Mouse (Mus musculus) brain, embryonic 14.5 days (tissue): Measurements from ENCODE around the gene H2afy. TPM values are rescaled to one million over a fixed set of nuclear protein-coding genes. Genes with fewer than 3 reads are reported as not detected.

Experiments
- DNase-seq: peaks from one replicate; pipeline ENCODE4 v3.0.0-alpha.2; 2011; ENCODE audit warnings: low read depth
- CTCF ChIP-seq: fragments of 200-500 bp; IDR thresholded peaks from 2 replicates; pipeline ENCODE4 v1.5.1; 2012; ENCODE audit warnings: inconsistent platforms, mild to moderate bottlenecking, moderate library complexity, borderline replicate concordance; ENCODE audit not compliant: insufficient read depth, insufficient read length; ENCODE audit errors: extremely low read depth
- POLR2A ChIP-seq: fragments of 200-500 bp; IDR thresholded peaks from 2 replicates; pipeline ENCODE4 v1.6.1; 2012; ENCODE audit warnings: mild to moderate bottlenecking, inconsistent platforms, borderline replicate concordance; ENCODE audit not compliant: poor library complexity, insufficient read depth, insufficient read length, severe bottlenecking; ENCODE audit errors: extremely low read depth
- polyA plus RNA-seq: library from polyadenylated mRNA; depleted of rRNA; stranded (reverse); fragments of >200 nt; gene quantifications from 2 replicates; pipeline ENCODE4 v1.2.3, GENCODE M21; 2012

The H2afy gene
- polyA plus RNA-seq, 1 experiment = 317 TPM

- no peak for DNase-seq
- no peak for TF ChIP-seq POLR2A
- TF ChIP-seq CTCF = no peak
These were observed 26.7 kb upstream of the H2afy start for GRCm38 (mm10) chr13:56162859-56163258.

- TF ChIP-seq POLR2A = no peak
- no peak for DNase-seq
These were observed 23.6 kb upstream of the H2afy start for GRCm38 (mm10) chr13:56159614-56160363.

- DNase-seq = no peak
- no peak for TF ChIP-seq CTCF
- no peak for TF ChIP-seq POLR2A
These were observed 22.9 kb upstream of the H2afy start for GRCm38 (mm10) chr13:56159016-56159601.

- TF ChIP-seq POLR2A (no peak), CTCF (no peak)
- DNase-seq = peak; percentile 49
These were observed 19.5 kb upstream of the H2afy start for GRCm38 (mm10) chr13:56155671-56156070.

- TF ChIP-seq CTCF (no peak), POLR2A (no peak)
- DNase-seq = no peak
These were observed 18.9 kb upstream of the H2afy start for GRCm38 (mm10) chr13:56155048-56155447.

GRCm38 (mm10) chr13:56152773-56153460 is 16.8 kb upstream of the H2afy start:
- no peak for DNase-seq
- TF ChIP-seq CTCF (no peak), POLR2A (no peak)

- DNase-seq = peak; percentile 88
- TF ChIP-seq CTCF (peak; percentile 82), POLR2A (no peak)
These were observed 15.5 kb upstream of the H2afy start for GRCm38 (mm10) chr13:56151404-56152226.

- peak; percentile 37; the same call in 1 of the 2 replicates for TF ChIP-seq CTCF
- no peak for TF ChIP-seq POLR2A
- no peak for DNase-seq
These were observed 9.4 kb upstream of the H2afy start for GRCm38 (mm10) chr13:56145523-56145922.

- TF ChIP-seq POLR2A (no peak), CTCF (no peak)
- no peak for DNase-seq
These were observed 7.9 kb upstream of the H2afy start for GRCm38 (mm10) chr13:56144021-56144420.

GRCm38 (mm10) chr13:56143151-56143513 is 7.0 kb upstream of the H2afy start:
- TF ChIP-seq CTCF = no peak
- no peak for TF ChIP-seq POLR2A
- DNase-seq = no peak

- no peak for DNase-seq
- TF ChIP-seq POLR2A (no peak), CTCF (no peak)
These were observed 6.4 kb upstream of the H2afy start for GRCm38 (mm10) chr13:56142382-56143150.

GRCm38 (mm10) chr13:56139167-56139751 is 3.1 kb upstream of the H2afy start:
- DNase-seq = no peak
- TF ChIP-seq CTCF (no peak), POLR2A (no peak)
